Mouse (Mus musculus) gastrocnemius, postnatal 10 days (tissue): ENCODE results near the gene Ptpn6. TPM values are rescaled to one million over a fixed set of nuclear protein-coding genes. Genes with fewer than 3 reads are reported as not detected.

Source experiments
- DNase-seq: peaks from one replicate; pipeline ENCODE4 v3.0.0; 2021; ENCODE audit warnings: mixed read lengths
- total RNA-seq, 2 experiments: library from RNA; stranded (reverse); gene quantifications; 2 replicates each; pipeline ENCODE4 v1.2.3; 2021

Gene Ptpn6
- total RNA-seq, 2 experiments from 2014 or later, result 1.8 to 3.8 TPM

DNA sequence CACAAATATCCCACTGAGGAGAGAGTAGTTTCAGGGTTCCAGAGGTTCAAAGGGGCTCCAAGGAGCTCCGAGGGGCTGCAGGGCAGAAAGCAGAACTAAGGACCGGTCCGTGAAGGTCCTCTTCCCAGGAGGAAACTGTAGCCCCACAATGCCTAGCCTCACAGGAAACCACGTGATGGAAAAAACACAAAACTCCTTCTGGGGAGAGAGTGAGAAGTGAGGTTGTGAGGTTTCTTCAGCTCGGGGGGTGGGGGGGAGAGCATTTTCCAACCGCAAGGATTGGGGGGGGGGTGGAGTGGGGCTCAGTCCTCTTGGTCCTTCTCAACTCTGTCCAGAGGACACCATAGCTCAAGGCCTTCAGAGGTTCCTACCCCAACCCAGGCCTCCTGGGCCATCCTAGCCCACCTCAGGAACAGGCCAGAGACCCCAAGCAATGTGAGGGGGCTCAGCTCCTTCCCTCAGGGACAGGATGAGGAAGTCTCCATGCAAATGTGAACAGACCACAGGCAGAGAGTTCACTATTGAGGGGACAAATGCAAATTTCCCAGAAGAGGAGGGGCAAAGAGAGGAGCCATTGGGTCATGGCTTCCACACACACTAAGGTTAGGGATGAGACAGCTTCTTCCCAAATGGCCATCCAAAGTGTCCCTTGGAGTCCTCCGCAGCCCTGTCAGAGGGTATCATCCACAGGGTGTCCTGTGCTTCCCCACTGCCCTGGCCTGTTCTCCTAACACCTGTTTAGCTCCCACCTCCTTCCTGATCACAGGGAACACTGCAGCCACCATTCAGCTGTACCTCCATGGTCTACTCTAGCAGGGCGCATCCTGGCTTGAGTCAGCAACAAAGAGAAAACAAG lies 8.4 kb downstream of the Ptpn6 start:
- no peak for DNase-seq

DNA sequence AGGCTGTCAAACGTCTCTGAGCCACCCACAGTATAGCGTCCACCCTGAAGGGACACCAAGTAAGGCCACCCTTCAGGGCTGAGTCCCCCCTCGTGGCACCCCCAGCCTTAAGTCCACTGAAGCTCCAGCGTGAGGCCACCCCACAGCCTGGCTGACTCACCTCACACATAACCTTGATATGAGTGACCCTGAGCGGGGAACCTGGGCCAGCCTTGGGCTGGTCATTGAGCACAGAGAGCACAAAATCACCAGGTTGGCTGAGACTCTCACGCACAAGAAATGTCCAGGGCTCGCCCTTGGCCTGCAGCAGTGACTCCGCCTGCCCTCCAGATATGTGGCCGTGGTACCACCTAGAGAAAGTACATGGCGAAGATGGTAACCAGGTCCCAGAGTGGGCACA lies 9.9 kb downstream of the Ptpn6 start:
- no peak for DNase-seq

- DNase-seq, result no peak
These were observed 14.0 kb downstream of the Ptpn6 start for GRCm38 (mm10) chr6:124724472-124724871.

GRCm38 (mm10) chr6:124723541-124723940 lies 15.0 kb downstream of the Ptpn6 start:
- no peak for DNase-seq

GRCm38 (mm10) chr6:124722876-124723473 lies 15.5 kb downstream of the Ptpn6 start:
- DNase-seq, result no peak

- DNase-seq, result no peak
These were observed 17.6 kb downstream of the Ptpn6 start for GRCm38 (mm10) chr6:124720904-124721303.

- DNase-seq, result no peak
These were observed 19.0 kb downstream of the Ptpn6 start for GRCm38 (mm10) chr6:124719354-124719978.

- no peak for DNase-seq
These were observed 19.8 kb downstream of the Ptpn6 start for GRCm38 (mm10) chr6:124718703-124719102.

DNA sequence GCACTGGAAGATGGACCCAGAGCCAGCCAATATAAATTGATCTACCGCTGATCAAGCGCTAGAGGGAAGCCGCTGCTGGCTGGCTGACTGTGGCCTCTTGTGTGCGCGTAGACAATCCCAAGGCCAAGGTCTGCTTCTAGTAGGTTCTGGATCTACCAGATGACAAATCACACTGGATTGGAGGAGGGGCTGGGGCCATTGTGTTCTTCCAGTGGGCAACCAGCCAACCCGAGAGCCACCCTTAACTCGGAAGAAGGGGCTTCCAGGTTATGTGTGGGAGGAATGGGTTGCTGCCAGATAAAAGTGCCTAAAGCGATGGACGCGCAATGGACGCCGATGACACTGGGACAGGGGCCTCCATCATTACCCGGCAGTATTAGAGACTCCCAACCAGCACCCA lies 20.5 kb downstream of the Ptpn6 start:
- DNase-seq, result no peak

- no peak for DNase-seq
These were observed 21.5 kb downstream of the Ptpn6 start for GRCm38 (mm10) chr6:124716864-124717490.

DNA sequence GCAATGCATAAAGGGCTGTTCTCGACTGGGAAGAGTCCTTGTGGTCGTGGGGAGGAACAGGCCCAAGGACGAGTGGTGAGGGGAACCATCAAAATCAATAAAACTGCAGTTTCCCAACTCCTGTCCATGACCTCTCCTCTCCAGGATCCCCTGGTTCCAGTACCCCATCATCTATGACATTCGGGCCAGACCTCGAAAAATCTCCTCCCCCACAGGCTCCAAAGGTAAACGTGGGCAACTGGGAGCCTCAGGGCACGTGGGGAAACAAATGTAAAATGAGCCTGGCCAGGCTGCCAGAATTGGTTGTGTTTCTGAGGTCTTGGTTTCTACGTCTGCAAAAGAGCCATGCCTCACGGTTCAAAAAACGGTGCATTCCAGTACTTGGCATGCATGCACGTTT lies 25.6 kb downstream of the Ptpn6 start:
- DNase-seq, result no peak

GRCm38 (mm10) chr6:124711824-124712782 lies 26.4 kb downstream of the Ptpn6 start, which contains the start of the genes Emg1 and Phb2:
Gene Emg1 (minus strand): TSS chr6:124712178.
Gene Phb2 (plus strand): TSS chr6:124712336.
- peak; percentile 98 for DNase-seq

- DNase-seq, result no peak
These were observed 30.1 kb downstream of the Ptpn6 start for GRCm38 (mm10) chr6:124708289-124708889.

GRCm38 (mm10) chr6:124706061-124706627 lies 32.4 kb downstream of the Ptpn6 start:
- no peak for DNase-seq

DNA sequence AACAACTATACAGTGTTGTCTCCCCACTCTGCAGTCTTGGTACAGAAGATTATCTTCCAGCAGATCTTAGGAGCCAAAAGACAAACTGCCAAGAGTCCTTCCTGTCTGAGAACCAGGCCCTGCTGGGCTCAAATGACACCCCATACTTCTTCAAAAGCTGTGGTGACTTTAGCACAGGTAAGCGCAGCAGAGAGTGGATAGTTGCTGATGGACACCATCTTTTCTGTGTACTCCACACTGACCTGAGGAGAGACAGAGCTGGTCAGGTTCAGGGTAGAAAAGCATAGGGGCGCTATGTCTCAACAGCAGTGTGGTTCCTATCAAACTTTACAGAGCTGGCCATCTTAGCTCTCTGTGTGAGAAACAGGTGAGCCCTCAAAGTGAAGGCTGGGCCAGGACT lies 34.1 kb downstream of the Ptpn6 start:
- DNase-seq, result no peak

DNA sequence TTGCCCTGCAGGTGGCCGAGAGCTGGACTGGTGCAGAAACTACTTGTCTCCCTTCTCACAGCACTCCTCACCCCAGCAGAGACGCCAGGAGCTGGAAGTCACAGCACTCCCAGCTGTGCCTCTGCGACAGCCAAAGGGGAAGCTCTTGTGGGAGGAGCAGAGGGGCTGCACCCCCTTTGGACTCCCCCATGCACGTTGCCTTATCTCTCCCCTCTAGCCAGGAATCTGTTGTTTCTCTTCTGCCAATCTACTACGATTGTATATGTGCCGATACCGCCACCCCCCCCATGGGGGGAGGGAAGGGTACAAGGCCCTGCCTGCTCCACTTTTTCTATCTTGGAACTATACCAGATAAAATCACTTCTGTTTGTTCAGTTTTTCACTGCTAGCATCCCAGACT lies 34.7 kb downstream of the Ptpn6 start:
- no peak for DNase-seq

- peak; percentile 67 for DNase-seq
These were observed 35.8 kb downstream of the Ptpn6 start for GRCm38 (mm10) chr6:124702784-124703103.

- no peak for DNase-seq
These were observed 36.3 kb downstream of the Ptpn6 start for GRCm38 (mm10) chr6:124702102-124702783.

DNA sequence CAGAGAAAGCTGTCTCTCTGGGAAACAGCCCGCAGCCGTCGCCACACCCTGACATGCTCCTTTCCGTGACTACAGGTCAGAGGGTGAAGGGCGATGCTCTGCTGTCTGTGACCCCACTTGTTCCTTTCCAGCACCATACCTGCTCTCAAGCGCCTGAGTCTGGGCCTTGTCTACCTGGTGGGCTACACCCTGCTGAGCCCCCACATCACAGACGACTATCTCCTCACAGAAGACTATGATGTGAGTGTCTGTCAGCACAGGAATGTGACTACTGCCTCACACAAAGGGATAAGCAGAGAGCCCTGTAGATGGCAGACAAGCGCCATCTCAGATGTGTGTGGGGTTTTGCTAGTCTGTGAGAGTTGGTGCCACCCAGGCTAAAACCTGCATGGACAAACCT lies 37.2 kb downstream of the Ptpn6 start:
- no peak for DNase-seq

GRCm38 (mm10) chr6:124699962-124700610 lies 38.4 kb downstream of the Ptpn6 start:
- DNase-seq, result peak; percentile 61
